Mouse (Mus musculus) kidney, adult 9 months (tissue): ENCODE measurements at regions not wholly inside any gene's neighbourhood (a gene's known extent, or its start where the extent isn't known, plus 50 kb on each side); places are given as distances from the start of the nearest gene placed in this dataset.

Experiments used
- DNase-seq: peaks from one replicate; pipeline ENCODE4 v3.0.0; 2022

DNA sequence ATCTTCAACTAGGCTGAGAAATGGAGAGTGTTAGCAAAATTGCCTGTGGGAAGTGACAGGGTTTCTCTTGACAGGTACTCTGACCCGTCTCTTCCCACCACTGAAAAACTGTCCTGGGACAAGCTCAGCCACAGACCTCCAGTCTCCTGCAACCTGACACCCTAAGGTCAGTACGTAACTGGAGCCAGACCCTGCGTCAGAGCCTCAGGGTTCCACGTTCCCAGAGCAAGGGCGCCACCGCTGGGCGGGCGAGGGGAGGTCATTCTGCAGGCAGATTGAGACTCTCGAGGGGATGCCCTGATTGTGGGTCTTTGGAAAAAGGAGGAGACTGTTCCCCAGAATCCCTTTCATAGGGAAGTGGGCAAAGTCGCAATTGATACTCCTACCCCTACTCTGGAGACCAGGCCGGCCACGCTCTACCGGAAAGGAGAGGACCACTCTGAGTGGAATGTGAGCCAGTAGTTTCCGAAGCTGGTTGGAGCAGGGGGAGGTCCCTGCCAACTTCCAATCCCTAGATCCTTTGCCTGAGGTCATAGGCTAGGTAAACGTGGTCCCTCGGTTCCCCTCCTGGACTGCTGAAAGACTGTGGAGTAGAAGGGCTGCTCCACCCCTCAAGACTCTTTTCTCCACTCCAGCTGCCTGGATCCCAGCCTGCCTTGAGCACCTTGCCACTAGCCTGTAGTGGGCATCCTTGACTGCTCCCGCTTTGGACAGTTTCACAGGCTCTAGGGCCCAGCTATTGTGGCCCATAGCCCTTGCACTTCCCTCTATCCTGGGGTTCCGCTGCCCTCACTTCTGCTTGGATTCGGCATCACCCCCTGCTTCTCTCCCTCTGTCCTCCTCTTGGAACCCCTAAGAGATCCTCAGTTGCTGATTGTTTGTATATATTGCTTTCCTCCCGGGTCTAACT lies 61.0 kb upstream of the Lpcat1 start:
- peak; percentile 26 for DNase-seq

DNA sequence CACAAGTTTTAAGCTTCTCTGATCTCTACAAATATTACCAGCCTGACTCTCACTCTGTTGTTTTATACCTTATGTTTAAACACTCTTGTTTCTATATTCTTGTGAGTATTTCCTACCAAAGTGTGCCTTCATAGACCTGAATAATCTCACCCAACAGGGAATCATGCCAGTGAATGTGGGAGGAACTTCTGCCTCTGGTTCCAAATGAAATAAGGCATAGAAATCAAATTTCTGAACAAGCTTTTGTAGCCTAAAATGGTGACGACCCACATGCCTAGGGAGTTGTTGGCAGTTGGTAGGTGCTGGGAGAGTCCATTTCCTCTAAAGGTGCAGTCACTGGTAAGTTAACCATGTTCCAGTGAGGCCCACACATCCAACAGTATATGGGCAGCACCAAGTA lies 66.1 kb upstream of the Lpcat1 start:
- DNase-seq = no peak

DNA sequence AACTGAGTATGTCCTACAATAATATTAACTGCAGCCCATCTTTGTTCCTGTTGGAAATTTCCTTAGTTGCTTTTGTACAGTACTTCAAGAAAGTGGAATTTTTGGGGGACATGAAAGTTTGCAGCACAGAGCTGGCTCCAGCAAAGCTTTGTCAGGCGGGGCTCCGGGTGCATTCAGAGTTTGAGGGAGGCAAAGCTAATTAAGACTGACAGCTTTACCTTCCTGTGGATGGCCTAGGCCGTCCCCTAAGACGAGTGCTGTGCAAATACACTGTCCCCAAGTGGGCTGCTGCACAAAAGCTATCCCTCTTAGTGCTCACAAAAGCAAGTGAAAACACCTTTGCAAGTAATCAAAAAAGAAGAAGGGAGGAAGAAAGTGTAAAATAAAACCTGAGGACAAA lies 68.7 kb upstream of the Ndufs6 start:
- no peak for DNase-seq

DNA sequence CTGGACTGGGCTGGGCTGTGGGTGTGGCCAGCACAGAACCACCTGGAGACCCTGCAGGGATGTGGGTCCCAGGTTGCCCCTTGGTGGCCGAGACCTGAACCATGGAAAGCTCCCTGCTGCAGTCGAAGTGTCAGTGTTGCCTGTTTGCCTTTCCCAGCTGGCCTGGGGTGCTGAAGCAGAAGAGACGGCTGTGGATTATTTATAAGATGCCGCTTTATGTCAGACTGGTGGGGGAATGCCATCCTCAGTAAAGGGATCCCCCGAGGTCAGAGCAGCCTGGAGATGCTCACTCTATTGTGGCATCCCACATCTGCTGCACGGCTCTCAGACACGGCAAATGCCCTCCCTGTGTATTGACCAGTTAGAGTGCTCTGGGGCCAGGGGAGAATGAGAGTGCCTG lies 67.5 kb upstream of the Ndufs6 start:
- DNase-seq = no peak

DNA sequence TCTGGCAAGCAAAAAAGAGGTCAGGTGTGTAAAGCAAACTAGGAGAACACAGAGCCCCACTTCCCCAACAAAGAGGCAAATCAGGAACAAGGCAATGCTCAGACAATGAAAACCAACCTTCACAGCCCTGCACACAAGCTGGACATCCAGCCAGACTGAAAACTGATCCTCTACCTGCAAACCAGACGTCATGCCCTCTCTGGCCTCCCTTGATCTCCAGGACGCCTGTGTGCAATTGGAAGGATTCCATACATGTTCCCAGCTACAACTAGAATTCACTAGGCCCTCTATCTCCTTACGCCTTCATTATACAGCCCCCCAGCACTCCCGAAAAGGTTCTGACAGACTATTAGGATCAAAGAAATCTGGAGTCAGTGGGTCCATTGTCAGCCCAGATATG lies 60.7 kb upstream of the Ndufs6 start:
- DNase-seq = no peak

DNA sequence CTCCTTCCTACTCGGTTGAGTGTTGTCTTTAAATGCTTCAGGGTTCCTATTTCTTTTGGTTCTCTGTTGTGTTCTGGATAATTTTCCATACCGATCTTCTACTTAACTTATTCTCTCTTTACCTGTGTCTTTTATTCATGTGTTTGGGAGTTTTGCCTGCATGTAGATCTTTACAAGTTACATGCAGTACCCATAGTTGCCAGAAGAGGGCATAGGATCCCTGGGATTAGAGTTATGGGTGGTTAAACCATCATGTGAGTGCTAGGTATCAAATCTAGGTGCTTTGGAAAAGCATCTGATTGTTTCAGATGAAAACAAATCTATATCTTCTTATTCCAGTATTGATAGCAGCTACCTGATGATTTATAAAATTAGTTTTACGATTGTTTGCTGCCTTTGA lies 55.2 kb upstream of the Ndufs6 start:
- DNase-seq = peak; percentile 42
